Mouse (Mus musculus): ENCODE results near the gene Emp2.

Gene Emp2

GRCm38 (mm10) chr16:10313646-10314088 lies at the start of gene Emp2:
Emp2 (minus strand) TSS chr16:10313968.
- peak; percentile 27 for DNase-seq

- no peak for DNase-seq
These were observed 49.3 kb upstream of the Emp2 start for GRCm38 (mm10) chr16:10363061-10363460.

GRCm38 (mm10) chr16:10359241-10359640 lies 45.5 kb upstream of the Emp2 start:
- DNase-seq, result no peak

- DNase-seq, result peak; percentile 22
These were observed 44.5 kb upstream of the Emp2 start for GRCm38 (mm10) chr16:10358010-10358934.

- no peak for DNase-seq
These were observed 41.2 kb upstream of the Emp2 start for GRCm38 (mm10) chr16:10355004-10355403.

- DNase-seq, result no peak
These were observed 37.4 kb upstream of the Emp2 start for GRCm38 (mm10) chr16:10351050-10351636.

GRCm38 (mm10) chr16:10349876-10350275 lies 36.1 kb upstream of the Emp2 start:
- DNase-seq, result no peak

- peak; percentile 5 for DNase-seq
These were observed 35.7 kb upstream of the Emp2 start for GRCm38 (mm10) chr16:10349436-10349835.

GRCm38 (mm10) chr16:10347551-10347950 lies 33.8 kb upstream of the Emp2 start:
- peak; percentile 5 for DNase-seq

GRCm38 (mm10) chr16:10341110-10341509 lies 27.3 kb upstream of the Emp2 start:
- DNase-seq, result no peak

GRCm38 (mm10) chr16:10339930-10340329 lies 26.2 kb upstream of the Emp2 start:
- DNase-seq, result no peak

GRCm38 (mm10) chr16:10338601-10339000 lies 24.8 kb upstream of the Emp2 start:
- DNase-seq, result no peak

GRCm38 (mm10) chr16:10337422-10338197 lies 23.8 kb upstream of the Emp2 start:
- DNase-seq, result no peak

GRCm38 (mm10) chr16:10336454-10337421 lies 23.0 kb upstream of the Emp2 start:
- no peak for DNase-seq

- DNase-seq, result no peak
These were observed 22.2 kb upstream of the Emp2 start for GRCm38 (mm10) chr16:10335953-10336352.

GRCm38 (mm10) chr16:10332732-10333131 lies 19.0 kb upstream of the Emp2 start:
- no peak for DNase-seq

GRCm38 (mm10) chr16:10330586-10331495 lies 17.1 kb upstream of the Emp2 start:
- DNase-seq, result no peak

- peak; percentile 40 for DNase-seq
These were observed 14.0 kb upstream of the Emp2 start for GRCm38 (mm10) chr16:10327563-10328333.

GRCm38 (mm10) chr16:10319914-10320569 lies 6.3 kb upstream of the Emp2 start:
- DNase-seq, result peak; percentile 45

- DNase-seq, result no peak
These were observed 3.4 kb upstream of the Emp2 start for GRCm38 (mm10) chr16:10317197-10317544.
